Mouse (Mus musculus): ENCODE data around the gene Phactr3.

DNA sequence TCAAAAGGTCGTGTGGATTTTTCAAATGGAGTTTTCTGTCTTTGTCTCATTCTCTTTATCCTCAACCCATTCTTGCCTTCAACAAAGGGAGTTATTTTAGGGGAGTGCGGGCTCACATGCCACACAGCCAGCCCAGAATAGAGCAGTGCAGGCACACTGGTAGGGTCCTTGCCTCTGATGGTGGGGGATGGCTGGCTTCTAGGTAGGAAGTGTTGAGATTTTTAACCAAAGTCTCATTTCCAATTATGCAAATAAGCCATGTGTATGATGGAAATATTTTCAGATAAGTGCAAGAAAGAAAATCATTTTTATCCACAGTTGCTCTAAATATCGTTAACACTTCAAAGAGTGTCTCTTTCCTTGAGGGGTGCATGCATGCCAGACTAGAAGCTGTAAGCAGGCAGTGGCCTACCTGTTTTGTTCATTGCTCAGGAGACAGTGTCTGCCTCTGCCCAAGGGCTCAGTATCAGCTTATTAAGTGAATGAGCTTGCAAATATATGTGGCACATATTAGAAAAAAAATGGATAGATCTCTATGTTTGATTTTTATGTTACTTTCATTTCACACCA is 101.5 kb downstream of the Phactr3 start:
- TF ChIP-seq KAT2A (conservative IDR thresholded peaks at IDR 0.05; ENCODE audit: low read depth, low read length) (no peak), CTCF (IDR thresholded peaks at IDR 0.05 in 2 of 3, conservative IDR thresholded peaks at IDR 0.05 in 1 of 3; ENCODE audit: control insufficient read depth in 1 of 3, insufficient read depth in 1 of 3, low read depth in 2 of 3, low read length in 3 of 3, poor library complexity in 1 of 3, severe bottlenecking in 1 of 3) (no peak), RAD21 (IDR thresholded peaks at IDR 0.05; ENCODE audit: low read depth, low read length) (no peak), EP300 (IDR thresholded peaks at IDR 0.05; ENCODE audit: low read depth in 1 of 2, low read length in 2 of 2) (no peak), CHD2 (IDR thresholded peaks at IDR 0.05; ENCODE audit: low read length) (no peak), UBTF (IDR thresholded peaks at IDR 0.05; ENCODE audit: borderline replicate concordance, insufficient read depth, low read depth, low read length) (no peak)

Data from MEL (cell line).